Mouse (Mus musculus) ES-E14 (cell line): ENCODE measurements at regions not wholly inside any gene's neighbourhood (a gene's known extent, or its start where the extent isn't known, plus 50 kb on each side); places are given as distances from the start of the nearest gene placed in this dataset.

ENCODE experiments used
- MAFK ChIP-seq: IDR thresholded peaks from 2 replicates; pipeline ENCODE4 v1.6.1; 2014; ENCODE audit warnings: mild to moderate bottlenecking, low read depth, low read length, inconsistent platforms; ENCODE audit not compliant: insufficient read depth
- ZNF384 ChIP-seq: IDR thresholded peaks from 2 replicates; pipeline ENCODE4 v1.6.1; 2012; ENCODE audit warnings: low read depth, low read length, inconsistent platforms

DNA sequence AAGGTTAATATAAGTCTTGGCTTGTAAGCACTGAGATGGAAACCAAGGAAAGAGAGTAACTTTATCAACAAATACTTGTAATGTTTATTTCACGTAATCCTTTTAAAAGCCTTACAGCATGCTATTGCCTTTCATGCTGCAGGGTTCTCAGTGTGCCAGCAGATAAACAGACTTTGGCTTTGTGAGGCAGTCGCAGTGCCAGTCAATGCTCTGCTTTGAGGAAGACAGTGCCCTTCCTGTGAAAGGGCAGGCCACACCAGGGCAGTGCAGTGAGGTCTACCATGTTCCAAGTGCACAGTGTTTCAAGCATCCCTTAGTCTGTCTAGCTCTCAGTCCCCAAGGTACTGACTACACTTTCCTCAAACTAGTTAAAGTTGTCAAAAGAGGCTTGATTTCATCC lies 360.6 kb downstream of the Serpinb8 start:
- TF ChIP-seq ZNF384: no peak
- TF ChIP-seq MAFK: no peak
